Mouse (Mus musculus) granulocyte monocyte progenitor cell, adult 5-6 weeks (primary cell): Measurements from ENCODE around the gene Smyd1. TPM values are rescaled to one million over a fixed set of nuclear protein-coding genes. Genes with fewer than 3 reads are reported as not detected.
A peak's percentile ranks its signal among the peaks of the same experiment; 100 is the strongest.
"Not testable (repeated sequence)": the region's sequence is repeated elsewhere in the genome, so short reads cannot be mapped to it uniquely, and the experiment has no call there.

Experiments used
- ATAC-seq: replicated peaks from 2 replicates; pipeline ENCODE4 v1.8.0; 2016; ENCODE audit warnings: mild to moderate bottlenecking, moderate TSS enrichment, inconsistent platforms; ENCODE audit not compliant: poor library complexity, severe bottlenecking
- total RNA-seq, 2 experiments: library from RNA; stranded (forward) in 1 of 2; stranded (reverse) in 1 of 2; fragments of 200-712, 200-1000 nt in 1 of 2; fragments of >200 nt in 1 of 2; fragmentation: Nextera tagmentation in 1 of 2; gene quantifications; 2 replicates each; pipeline ENCODE4 v1.2.3; 2014 to 2017

Gene Smyd1
- total RNA-seq, 2 experiments from 2014 or later: not detected

DNA sequence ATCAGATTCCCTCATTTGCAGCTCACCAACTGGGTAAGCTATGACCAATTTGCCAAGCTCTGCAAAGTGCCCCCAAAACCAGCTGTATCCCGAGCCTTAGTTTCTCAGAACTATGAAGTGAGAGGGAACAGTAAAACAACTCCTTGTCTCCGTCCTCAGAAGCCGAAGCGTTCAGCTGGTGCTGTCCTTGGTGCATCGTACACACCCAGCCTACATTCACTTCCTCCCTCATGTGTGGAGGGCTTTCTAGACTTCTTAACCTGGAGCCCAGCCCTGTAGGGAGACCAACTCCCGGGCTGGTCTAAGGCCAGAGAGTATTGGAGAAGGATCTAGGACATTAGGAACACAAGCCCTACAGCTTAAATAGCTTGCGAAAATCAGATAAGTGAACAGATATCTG is 8.5 kb upstream of the Smyd1 start:
- ATAC-seq: no peak

DNA sequence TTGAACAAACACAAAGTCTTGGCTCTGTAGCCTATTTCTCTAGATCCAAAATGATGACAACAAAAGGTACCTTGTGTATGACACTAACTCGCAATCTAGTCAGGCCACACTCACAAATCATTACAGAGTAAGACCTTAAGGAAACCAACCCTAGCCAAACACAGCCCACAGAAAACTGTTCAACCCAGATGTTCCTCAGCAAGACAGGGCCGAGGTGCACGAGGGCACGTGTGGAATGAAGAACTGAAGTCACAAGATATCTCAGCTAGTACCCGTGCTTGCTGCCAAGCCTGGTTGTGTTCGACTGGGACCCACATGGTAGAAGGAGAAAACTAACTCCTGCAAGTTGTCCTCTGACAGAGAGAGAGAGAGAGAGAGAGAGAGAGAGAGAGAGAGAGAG is 7.8 kb upstream of the Smyd1 start:
- no peak for ATAC-seq

DNA sequence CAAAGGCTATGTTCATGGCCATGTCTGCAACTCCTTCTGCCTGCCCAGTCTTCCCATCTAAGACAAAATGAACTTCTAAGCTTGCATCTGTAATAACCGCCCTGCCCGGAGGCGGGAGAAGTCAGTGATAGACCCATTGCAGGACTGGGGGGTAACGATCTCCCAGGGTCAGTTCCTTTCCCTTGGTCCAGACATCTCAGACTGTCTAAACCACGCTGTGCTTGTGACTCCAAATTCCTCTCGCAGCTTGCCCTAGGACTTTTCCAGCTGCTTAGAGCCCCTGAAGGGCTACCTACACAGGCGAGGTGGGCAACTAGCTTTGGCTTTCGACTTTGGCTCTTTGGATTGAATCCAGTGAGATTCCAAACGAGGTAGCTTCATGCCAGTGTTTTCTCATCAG is 2.8 kb upstream of the Smyd1 start:
- ATAC-seq: no peak

DNA sequence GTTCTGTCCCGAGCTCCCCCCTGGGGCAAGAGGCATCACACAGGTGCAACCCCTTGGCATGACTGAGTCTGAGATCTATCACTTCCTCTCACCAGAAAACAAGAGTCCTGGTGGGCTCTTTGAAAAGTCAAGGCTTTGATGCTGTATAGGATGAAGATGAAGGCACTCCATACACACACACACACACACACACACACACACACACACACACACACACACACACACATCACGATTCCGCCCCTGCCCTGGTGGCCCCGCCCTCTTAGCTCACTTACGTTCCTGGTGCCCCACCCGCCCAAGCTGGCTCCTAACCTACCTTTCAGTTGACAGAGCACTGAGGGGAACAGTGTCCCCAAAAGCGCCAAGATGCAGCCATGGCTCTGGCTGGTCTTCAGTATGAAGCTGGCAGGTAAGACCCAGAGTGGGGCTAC is 473 bp upstream of the Smyd1 start, which contains the start of gene Cd8b1:
Cd8b1 (plus strand) TSS at position 298 of the 431 bp plus-strand sequence.
- ATAC-seq: no peak

DNA sequence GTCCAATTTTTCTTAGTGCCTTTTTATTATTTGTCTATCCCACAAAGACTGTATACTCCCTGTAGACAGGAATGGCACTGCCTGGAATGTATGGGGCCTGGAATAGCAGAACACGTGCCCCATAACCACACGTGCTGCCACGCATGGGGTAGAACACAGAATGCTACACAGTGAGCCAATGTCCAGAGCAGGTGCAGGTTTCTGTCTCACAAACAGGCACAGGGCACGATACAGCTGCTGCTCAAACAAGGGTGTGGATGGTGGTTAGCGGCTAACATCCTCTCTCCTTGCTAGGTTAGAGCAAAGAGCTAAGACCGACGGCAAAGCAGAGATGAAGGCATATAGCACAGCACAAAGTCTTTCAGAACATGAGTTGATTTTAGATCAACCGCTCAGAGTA is 14.5 kb downstream of the Smyd1 start:
- ATAC-seq: no peak

DNA sequence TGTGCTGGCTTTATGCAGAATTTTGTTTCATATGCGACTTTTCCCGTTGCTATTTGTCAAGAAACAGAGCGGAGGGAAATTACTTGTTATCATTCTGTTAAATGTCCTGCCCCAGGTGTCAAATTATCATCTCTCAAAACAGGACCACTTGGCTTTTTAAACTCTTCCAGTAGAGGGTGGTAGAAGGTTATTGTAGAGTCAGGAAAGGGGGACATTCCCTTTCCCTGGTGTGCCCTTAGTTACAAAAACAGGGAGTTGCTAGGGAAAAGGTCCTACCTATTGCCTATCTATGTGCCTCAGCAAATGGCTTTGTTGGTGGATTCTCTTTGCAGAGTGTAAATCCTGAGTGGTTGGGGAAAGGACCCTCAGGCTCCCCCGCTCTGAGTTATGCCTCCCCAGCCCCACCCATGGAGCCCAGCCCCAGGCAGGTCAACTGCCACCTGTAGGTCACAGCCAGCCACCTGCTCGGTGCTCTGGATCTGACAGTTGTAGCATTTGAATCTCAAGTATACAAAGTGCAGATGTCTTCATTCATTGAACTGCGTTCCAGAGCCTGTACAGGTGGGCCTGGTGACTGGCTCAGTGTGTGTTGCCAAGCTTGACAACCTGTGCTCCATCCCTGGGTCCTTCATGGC is 19.8 kb downstream of the Smyd1 start:
- no peak for ATAC-seq

DNA sequence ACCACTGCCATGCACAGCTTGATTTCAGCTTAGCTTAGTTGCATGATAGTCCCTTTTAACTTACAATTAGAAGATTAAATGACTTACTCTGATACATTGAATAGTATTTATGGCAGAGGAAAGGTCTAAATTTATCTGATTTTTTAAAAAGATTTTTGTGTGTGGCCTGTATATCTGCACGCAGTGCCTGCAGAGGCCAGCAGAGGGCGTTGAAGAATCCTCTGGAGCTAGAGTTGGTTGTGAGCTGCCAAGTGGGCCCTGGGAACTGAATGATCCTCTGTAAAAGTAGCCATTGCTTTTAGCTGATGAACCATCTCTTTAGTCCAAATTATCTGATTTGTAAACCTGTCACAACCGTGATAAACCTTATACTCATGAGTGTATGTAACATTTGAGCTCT is 23.3 kb downstream of the Smyd1 start:
- ATAC-seq: peak; percentile 66

DNA sequence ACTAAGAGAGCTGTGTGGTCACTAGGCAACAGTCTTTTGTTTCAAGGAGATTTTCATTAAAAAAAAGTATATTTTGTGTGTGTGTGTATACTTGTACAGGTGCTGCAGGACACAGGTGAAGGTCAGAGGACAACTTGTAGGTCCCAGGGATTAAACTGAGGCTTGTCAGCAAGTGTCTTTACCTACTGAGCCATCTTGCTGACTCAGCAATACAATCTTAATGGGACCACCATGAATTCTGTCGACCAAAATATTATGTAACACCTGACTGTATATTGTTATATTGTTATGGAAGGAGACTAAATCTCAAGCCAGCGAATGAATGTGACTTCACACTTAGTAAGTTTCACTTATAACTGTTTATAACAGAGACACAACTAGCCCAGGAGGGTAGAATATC is 24.0 kb downstream of the Smyd1 start:
- no peak for ATAC-seq

DNA sequence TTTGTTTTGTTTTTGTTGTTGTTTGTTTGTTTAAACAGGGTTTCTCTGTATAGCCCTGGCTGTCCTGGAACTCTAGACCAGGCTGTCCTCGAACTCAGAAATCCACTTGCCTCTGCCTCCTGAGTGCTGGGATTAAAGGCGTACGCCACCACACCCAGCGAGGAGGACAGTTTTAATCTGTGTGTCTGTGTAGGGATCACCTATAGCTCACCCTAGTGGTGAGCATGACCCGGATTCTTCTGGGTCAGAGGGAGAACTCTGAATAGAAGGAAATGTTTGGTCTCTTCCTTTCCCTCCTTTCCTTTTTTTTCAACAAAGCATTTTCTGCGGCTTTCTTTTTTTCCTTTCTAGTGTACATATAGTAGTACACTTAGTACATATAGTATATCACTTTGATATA is 26.7 kb downstream of the Smyd1 start:
- no peak for ATAC-seq

DNA sequence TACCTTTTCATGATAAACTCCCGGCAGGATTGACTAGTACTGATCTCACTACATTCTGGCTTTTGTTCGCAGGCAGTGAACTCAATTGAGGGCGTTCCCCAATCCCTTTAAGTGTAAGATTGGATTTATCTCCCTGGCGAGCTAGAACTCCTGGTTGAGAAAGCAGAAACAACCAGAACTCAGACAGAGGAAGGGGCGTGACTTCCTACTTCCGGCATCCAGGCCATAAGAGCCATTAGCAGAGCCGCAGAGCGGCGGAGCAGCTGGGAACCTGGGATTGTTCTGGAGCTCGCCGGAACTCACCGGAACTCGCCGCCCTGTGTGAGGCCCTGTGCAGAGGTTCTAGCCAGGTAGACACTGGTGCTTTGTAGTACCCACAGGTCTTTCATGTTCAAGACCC is 28.5 kb downstream of the Smyd1 start:
- peak; percentile 80 for ATAC-seq

DNA sequence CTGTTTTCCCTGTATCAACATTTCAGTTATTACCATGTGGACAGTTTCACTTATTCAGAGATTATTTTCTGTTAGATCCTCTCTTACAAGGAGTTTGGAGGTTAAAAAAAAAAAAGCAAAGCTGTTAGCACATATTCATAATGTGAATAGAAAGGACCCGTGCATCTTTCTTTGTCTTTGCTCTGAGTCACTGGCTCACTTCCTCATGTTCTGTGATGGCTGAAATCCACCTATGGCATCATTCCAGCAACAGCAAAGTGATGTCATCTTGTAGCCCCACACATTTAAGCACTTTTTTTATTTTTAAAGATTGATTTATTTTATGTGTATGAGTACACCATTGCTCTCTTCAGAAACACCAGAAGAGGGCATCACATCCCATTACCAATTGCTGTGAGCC is 42.6 kb downstream of the Smyd1 start:
- peak; percentile 96 for ATAC-seq

DNA sequence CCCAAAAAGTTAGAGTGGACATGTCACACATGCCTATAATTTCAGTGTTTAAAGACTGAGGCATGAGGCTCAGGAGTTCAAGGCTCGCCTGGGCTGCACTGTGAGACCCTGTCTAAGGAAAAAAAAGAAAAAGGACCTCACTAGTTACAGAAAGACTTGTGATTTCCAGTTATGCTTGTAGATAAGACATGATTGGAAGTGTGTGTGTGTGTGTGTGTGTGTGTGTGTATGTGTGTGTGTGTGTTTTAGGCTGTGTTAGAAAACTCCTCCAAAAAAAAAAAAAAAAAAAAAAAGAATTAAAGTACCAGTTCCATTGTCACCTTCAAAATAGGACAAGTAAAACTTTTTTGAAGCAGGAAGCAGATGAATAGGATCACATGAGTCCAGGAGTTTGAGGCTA is 47.4 kb downstream of the Smyd1 start:
- ATAC-seq: no peak

DNA sequence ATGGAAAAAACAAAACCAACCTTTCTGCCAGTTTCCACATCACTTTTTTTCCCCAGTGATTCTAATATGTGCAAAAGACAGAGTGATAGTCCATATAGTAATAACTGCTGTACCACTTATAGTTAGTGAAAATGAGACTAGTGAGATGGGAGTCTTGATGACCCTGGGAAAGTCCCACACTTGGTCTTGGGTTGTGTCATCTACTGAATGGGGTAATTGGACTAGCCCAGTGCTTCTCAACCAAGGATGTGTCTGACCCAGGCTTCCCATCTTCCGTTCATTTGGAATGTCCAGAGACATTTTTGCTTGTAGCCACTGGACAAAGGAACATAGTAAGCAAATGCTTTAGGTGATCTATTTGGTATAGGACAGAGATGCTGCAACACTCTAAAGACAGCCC is 48.3 kb downstream of the Smyd1 start:
- no peak for ATAC-seq

DNA sequence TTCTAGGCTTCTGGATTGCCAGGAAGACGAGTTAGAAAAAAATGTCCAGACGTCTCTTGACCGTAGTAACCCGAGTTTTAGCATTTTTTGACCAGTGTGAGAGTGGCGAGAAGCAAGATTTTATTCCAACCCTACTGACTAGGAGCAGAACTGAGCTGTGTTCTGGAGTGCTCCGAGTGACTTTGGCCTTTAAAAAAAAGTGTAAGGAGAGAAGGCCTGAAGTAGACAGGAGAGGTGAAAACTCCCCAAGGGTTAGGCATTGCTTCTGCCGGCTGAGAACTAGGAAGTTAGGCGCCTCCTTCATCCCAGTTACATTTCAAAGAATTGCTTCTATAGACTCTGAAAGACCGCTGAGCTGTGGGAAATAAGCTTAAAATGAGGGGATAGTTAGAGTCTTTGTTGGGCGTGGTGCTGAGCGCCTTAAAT is 49.7 kb downstream of the Smyd1 start:
- no peak for ATAC-seq

DNA sequence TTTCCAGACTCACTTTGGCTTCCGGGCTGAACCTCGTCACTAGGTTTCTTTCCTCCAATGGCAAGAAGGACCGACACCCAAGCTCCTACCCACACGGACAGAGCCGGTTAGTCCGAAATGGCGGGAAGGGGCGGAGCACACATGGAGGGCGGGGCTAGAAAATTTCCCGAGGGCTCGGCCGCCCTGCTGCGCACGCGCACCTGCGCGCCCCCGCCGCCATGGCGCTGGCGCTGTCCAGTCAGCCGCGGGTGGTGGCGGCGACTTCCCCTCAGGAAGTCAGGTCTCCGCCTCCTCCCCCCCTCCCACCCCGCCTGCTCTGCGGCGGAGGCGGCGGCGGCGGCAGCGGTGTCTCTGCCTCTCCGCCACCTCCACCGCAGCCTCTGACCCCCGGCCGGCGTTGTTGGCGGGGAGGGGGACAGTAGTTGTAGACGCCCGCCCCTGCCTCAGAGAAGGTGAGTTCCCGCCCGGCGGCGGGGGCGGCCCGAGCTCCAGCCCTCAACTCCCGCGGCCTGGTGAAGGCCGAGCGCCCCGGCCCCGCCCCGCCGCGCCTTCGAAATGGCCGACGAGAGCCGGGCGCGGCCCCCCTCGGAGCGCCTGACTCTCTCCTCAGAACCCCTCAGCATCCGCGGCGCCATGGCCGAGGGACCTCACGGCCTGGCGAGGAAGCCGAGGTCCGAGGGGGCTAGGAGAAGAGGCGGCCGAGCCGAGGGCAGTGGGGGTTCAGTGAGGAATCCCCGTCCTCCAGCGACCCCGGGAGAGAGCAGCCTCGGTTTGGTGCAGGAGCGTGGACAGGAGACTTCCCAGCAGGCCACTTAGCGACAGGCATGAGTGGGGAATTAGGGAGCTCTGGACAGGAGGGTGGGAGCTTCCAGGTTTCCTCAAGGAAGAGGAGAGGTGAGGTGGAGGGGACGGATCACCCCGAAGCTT is 50.4 kb downstream of the Smyd1 start, which contains the start of gene Krcc1:
Krcc1 (plus strand) TSS at position 289 of the 927 bp plus-strand sequence.
- peak; percentile 74 for ATAC-seq

DNA sequence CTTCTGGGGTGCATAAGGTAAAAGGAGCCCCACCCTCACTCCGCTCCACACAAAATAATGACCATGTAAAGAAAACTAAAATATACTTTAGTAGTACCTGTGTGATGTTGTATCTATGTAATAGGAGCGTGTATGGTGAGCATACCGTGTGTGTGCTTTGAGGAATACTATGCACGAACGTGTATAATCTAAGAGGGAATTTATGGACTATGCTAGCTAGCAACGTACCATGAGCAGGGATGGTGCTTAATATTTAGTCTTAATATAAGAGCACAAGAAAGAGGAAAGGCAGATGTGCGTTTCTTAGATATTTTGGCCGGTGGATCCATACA is 51.0 kb downstream of the Smyd1 start:
- ATAC-seq: no peak; the same call in 1 of the 2 replicates

DNA sequence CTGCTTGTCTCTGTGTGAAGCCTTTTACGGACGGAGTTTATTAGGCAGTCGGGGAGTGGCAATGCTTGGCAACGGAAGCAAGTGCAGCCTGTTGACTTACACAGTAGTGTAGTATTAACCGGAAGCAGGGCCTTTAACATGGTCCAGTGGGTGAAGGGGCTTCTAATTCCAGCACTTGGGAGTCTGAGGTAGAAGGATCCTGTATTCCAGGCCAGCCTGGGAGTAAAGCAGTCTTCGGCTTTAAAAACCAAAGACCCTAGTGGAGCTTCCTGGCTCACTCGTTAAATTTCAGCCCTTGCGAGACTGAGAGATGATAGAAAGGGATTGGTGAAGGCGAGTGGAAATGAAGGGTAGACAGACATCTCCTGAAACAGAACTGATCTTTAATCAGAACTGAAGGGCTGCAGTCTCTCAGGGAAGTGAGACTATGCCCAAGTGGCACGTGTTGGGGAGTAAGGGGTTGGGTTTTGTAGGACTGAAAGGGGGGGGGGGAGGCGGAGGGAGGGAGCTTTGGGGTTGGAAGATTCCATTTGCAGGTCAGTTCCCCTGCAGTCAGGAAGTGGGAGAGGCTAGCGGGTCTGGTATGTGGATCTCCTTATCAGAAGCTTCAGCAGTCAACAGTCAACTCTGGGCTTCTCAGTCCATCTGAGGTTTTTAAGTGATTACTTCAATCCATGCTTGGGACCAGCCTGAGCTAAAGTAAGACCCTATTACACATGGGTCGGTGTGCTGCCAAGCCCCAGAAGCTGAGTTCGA is 51.6 kb downstream of the Smyd1 start:
- peak; percentile 67 for ATAC-seq

DNA sequence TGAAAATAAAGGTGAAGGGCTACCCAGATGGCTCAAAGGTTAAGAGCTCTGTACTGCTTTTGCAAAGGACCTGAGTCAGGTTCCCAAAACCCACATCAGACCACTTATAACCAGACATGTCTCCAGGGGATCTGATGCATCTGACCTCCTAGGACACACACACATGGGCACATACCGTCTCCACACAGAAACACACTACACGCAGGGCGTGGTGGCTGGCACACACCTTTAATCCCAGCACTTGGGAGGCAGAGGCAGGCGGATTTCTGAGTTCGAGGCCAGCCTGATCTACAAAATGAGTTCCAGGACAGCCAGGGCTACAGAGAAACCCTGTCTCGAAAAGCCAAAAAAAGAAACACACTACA is 52.4 kb downstream of the Smyd1 start:
- ATAC-seq: not testable (repeated sequence)

DNA sequence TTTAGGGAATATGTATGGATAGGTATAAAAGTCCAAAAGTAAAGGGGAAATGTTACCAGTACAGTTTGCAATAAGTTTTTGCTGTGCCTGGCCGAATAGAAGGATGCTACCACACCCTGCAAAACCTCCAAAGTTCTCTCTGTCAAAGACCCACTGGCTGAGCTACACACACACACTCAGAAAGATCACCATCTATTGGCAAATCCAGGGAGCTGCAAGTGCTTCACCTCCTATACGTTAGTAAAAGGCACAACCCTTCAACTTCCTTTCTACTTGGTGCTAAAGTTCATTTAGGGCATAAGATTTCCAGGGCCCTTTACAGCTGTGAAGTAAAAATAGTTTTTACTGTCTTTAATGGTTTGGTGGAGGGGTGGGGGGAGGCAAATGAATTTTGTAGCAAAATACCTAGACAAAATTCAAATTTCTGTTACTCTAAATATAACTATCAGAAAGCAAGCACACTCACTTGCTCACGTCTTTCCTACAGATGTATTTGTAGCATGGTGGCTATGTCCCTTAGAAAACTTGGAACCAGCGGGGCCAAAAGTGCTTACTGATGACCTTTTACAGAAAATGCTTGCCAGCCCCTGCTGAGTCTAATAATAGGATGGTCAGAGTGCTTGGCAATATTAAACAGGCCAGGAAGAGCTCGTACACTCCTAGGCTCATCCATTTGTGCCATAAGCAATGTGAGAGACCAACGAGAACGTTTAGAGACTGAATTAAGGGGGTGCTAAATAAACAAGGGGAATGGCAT is 52.9 kb downstream of the Smyd1 start:
- ATAC-seq: no peak

DNA sequence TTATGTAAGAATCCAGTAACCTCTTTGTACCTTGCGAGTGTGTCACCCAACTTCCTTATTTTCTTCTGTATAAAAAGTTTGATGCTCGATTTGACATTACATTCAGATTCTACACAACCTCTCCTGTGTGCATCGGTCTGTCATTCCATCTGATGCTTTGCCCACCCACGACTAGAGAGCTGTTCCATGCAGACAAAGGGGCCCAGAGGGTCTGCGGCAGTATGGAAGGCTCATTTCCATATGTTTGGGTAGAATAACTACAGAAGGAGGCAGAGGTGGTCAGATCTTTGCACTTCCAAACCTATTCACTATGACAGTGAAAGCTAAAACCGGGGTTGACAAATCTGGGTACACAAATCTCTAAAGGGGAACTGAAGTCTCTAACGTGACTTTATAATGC is 54.4 kb downstream of the Smyd1 start:
- not testable (repeated sequence) for ATAC-seq
